Mouse (Mus musculus): ENCODE results near the gene Acaca.
A peak's percentile ranks its signal among the peaks of the same experiment; 100 is the strongest.

The Acaca gene

GRCm38 (mm10) chr11:84128943-84129798 is at the start of gene Acaca, which contains the start of gene Tada2a:
TSS of gene Acaca (plus strand) at chr11:84129672.
TSS of gene Tada2a (minus strand) at chr11:84129600.
- Histone ChIP-seq H3K36me3 (ENCODE audit: insufficient read depth, low read length) (peaks cover 34% of the 10 kb centered on the region), H3K9me3 (ENCODE audit: low read length) (no peaks in the 10 kb centered on the region), H3K27me3 (ENCODE audit: insufficient read depth, low read length) (no peaks in the 10 kb centered on the region), H3K4me3 (replicated peaks; ENCODE audit: low read length) (peak within 1 kb of the TSS; percentile 90), H3K4me1 (replicated peaks; ENCODE audit: low read depth, low read length) (peaks cover 46% of the 10 kb centered on the region)
- TF ChIP-seq POU5F1 (IDR thresholded peaks at IDR 0.05; ENCODE audit: borderline replicate concordance, low read length) (no peak), NANOG (IDR thresholded peaks at IDR 0.05; ENCODE audit: borderline replicate concordance, low read length) (no peak), CTCF (conservative IDR thresholded peaks at IDR 0.05; ENCODE audit: low read length) (no peak)

GRCm38 (mm10) chr11:84079887-84080286 is 49.6 kb upstream of the Acaca start:
- H3K9me3 ChIP-seq (ENCODE audit: low read length): no peaks in the 10 kb centered on the region

GRCm38 (mm10) chr11:84080327-84080726 is 49.1 kb upstream of the Acaca start:
- Histone ChIP-seq H3K4me1 (replicated peaks; ENCODE audit: low read depth, low read length) (peaks cover 38% of the 10 kb centered on the region), H3K4me3 (replicated peaks; ENCODE audit: low read length) (no peak overlapping the region), H3K9me3 (ENCODE audit: low read length) (no peaks in the 10 kb centered on the region), H3K36me3 (ENCODE audit: insufficient read depth, low read length) (peaks cover 65% of the 10 kb centered on the region), H3K27me3 (ENCODE audit: insufficient read depth, low read length) (no peaks in the 10 kb centered on the region)
- TF ChIP-seq POU5F1 (IDR thresholded peaks at IDR 0.05; ENCODE audit: borderline replicate concordance, low read length) (no peak), CTCF (conservative IDR thresholded peaks at IDR 0.05; ENCODE audit: low read length) (no peak), NANOG (IDR thresholded peaks at IDR 0.05; ENCODE audit: borderline replicate concordance, low read length) (no peak)

More at GRCm38 (mm10) chr11:84079887-84080286, 49.6 kb upstream of the Acaca start:
- no peaks in the 10 kb centered on the region for H3K27me3 ChIP-seq (ENCODE audit: insufficient read depth, low read length)
- no peak for TF ChIP-seq POU5F1 (IDR thresholded peaks at IDR 0.05; ENCODE audit: borderline replicate concordance, low read length)
- H3K36me3 ChIP-seq (ENCODE audit: insufficient read depth, low read length): peaks cover 61% of the 10 kb centered on the region
- H3K4me3 ChIP-seq (replicated peaks; ENCODE audit: low read length): no peak overlapping the region
- H3K4me1 ChIP-seq (replicated peaks; ENCODE audit: low read depth, low read length): peaks cover 38% of the 10 kb centered on the region

GRCm38 (mm10) chr11:84081901-84082300 is 47.6 kb upstream of the Acaca start:
- Histone ChIP-seq H3K36me3 (ENCODE audit: insufficient read depth, low read length) (peaks cover 81% of the 10 kb centered on the region), H3K4me1 (replicated peaks; ENCODE audit: low read depth, low read length) (peaks cover 38% of the 10 kb centered on the region), H3K27me3 (ENCODE audit: insufficient read depth, low read length) (no peaks in the 10 kb centered on the region), H3K9me3 (ENCODE audit: low read length) (no peaks in the 10 kb centered on the region), H3K4me3 (replicated peaks; ENCODE audit: low read length) (no peak overlapping the region)
- TF ChIP-seq POU5F1 (IDR thresholded peaks at IDR 0.05; ENCODE audit: borderline replicate concordance, low read length) (no peak), CTCF (conservative IDR thresholded peaks at IDR 0.05; ENCODE audit: low read length) (no peak), NANOG (IDR thresholded peaks at IDR 0.05; ENCODE audit: borderline replicate concordance, low read length) (no peak)

- Histone ChIP-seq H3K36me3 (ENCODE audit: insufficient read depth, low read length) (peaks cover 95% of the 10 kb centered on the region), H3K27me3 (ENCODE audit: insufficient read depth, low read length) (no peaks in the 10 kb centered on the region), H3K4me3 (replicated peaks; ENCODE audit: low read length) (no peak overlapping the region), H3K4me1 (replicated peaks; ENCODE audit: low read depth, low read length) (peaks cover 13% of the 10 kb centered on the region; the same call in 1 of the 2 replicates), H3K9me3 (ENCODE audit: low read length) (no peaks in the 10 kb centered on the region)
- TF ChIP-seq POU5F1 (IDR thresholded peaks at IDR 0.05; ENCODE audit: borderline replicate concordance, low read length): no peak
- TF ChIP-seq CTCF (conservative IDR thresholded peaks at IDR 0.05; ENCODE audit: low read length): no peak
- TF ChIP-seq NANOG (IDR thresholded peaks at IDR 0.05; ENCODE audit: borderline replicate concordance, low read length): no peak
Measured at GRCm38 (mm10) chr11:84090572-84090971, 38.9 kb upstream of the Acaca start.

GRCm38 (mm10) chr11:84095084-84095483 is 34.4 kb upstream of the Acaca start:
- Histone ChIP-seq H3K9me3 (ENCODE audit: low read length) (no peaks in the 10 kb centered on the region), H3K4me1 (replicated peaks; ENCODE audit: low read depth, low read length) (no peaks in the 10 kb centered on the region), H3K27me3 (ENCODE audit: insufficient read depth, low read length) (no peaks in the 10 kb centered on the region), H3K4me3 (replicated peaks; ENCODE audit: low read length) (no peak overlapping the region), H3K36me3 (ENCODE audit: insufficient read depth, low read length) (peaks cover 96% of the 10 kb centered on the region)
- TF ChIP-seq CTCF (conservative IDR thresholded peaks at IDR 0.05; ENCODE audit: low read length) (no peak), POU5F1 (IDR thresholded peaks at IDR 0.05; ENCODE audit: borderline replicate concordance, low read length) (no peak), NANOG (IDR thresholded peaks at IDR 0.05; ENCODE audit: borderline replicate concordance, low read length) (no peak)

- Histone ChIP-seq H3K27me3 (ENCODE audit: insufficient read depth, low read length) (no peaks in the 10 kb centered on the region), H3K4me3 (replicated peaks; ENCODE audit: low read length) (no peak overlapping the region), H3K4me1 (replicated peaks; ENCODE audit: low read depth, low read length) (no peaks in the 10 kb centered on the region; the same call in 1 of the 2 replicates), H3K9me3 (ENCODE audit: low read length) (no peaks in the 10 kb centered on the region), H3K36me3 (ENCODE audit: insufficient read depth, low read length) (peaks cover 96% of the 10 kb centered on the region)
- TF ChIP-seq POU5F1 (IDR thresholded peaks at IDR 0.05; ENCODE audit: borderline replicate concordance, low read length) (no peak), CTCF (conservative IDR thresholded peaks at IDR 0.05; ENCODE audit: low read length) (no peak), NANOG (IDR thresholded peaks at IDR 0.05; ENCODE audit: borderline replicate concordance, low read length) (no peak)
Measured at GRCm38 (mm10) chr11:84097251-84097998, 32.0 kb upstream of the Acaca start.

- TF ChIP-seq NANOG (IDR thresholded peaks at IDR 0.05; ENCODE audit: borderline replicate concordance, low read length): no peak
- TF ChIP-seq CTCF (conservative IDR thresholded peaks at IDR 0.05; ENCODE audit: low read length): no peak
- TF ChIP-seq POU5F1 (IDR thresholded peaks at IDR 0.05; ENCODE audit: borderline replicate concordance, low read length): no peak
- Histone ChIP-seq H3K36me3 (ENCODE audit: insufficient read depth, low read length) (peaks cover 97% of the 10 kb centered on the region), H3K4me3 (replicated peaks; ENCODE audit: low read length) (no peak overlapping the region), H3K4me1 (replicated peaks; ENCODE audit: low read depth, low read length) (no peaks in the 10 kb centered on the region; the same call in 1 of the 2 replicates), H3K27me3 (ENCODE audit: insufficient read depth, low read length) (no peaks in the 10 kb centered on the region), H3K9me3 (ENCODE audit: low read length) (no peaks in the 10 kb centered on the region)
Measured at GRCm38 (mm10) chr11:84101182-84101581, 28.3 kb upstream of the Acaca start.

Data from E14TG2a.4 (cell line).